Mouse (Mus musculus) ES-E14 (cell line): ENCODE measurements around the gene Tlr12. TPM values are rescaled to one million over a fixed set of nuclear protein-coding genes. Genes with fewer than 3 reads are reported as not detected.

Source experiments
- DNase-seq: peaks from one replicate; pipeline ENCODE4 v3.0.0-alpha.2; 2013; ENCODE audit warnings: low read depth, low spot score
- H3K27ac ChIP-seq: 2 replicates; pipeline ENCODE4 v1.5.1; 2012; ENCODE audit warnings: low read depth, mild to moderate bottlenecking, low read length, moderate library complexity, mixed read lengths; ENCODE audit not compliant: poor library complexity, insufficient read depth, severe bottlenecking
- H3K36me3 ChIP-seq: 2 replicates; pipeline ENCODE4 v1.6.1; 2012; ENCODE audit warnings: mild to moderate bottlenecking, low read length, moderate library complexity, mixed read lengths; ENCODE audit not compliant: control insufficient read depth, poor library complexity, insufficient read depth, severe bottlenecking
- H3K4me1 ChIP-seq, 2 experiments: fragments of 150-350 bp in 1 of 2; sonication (generic) in 1 of 2; 2 replicates each; pipeline ENCODE4 v1.6.1; 2012; ENCODE audit warnings: low read length in 2 of 2, mild to moderate bottlenecking in 1 of 2, mixed read lengths in 1 of 2; ENCODE audit not compliant: control insufficient read depth in 2 of 2, insufficient read depth in 2 of 2, poor library complexity in 1 of 2
- H3K4me3 ChIP-seq, 2 experiments: fragments of 150-350 bp in 1 of 2; sonication (generic) in 1 of 2; 2 replicates each; pipeline ENCODE4 v1.5.1; 2012; ENCODE audit warnings: low read length in 2 of 2, low read depth in 1 of 2, mild to moderate bottlenecking in 1 of 2, mixed read lengths in 1 of 2; ENCODE audit not compliant: insufficient read depth in 1 of 2, poor library complexity in 1 of 2, severe bottlenecking in 1 of 2
- H3K9ac ChIP-seq: 2 replicates; pipeline ENCODE4 v1.6.1; 2012; ENCODE audit warnings: low read depth, mild to moderate bottlenecking, low read length, mixed read lengths; ENCODE audit not compliant: poor library complexity, insufficient read depth, severe bottlenecking
- H3K9me3 ChIP-seq: fragments of 150-350 bp; sonication (generic); 2 replicates; pipeline ENCODE4 v1.6.1; 2012; ENCODE audit warnings: low read depth, mild to moderate bottlenecking, low read length; ENCODE audit not compliant: control insufficient read depth, insufficient read depth
- CHD2 ChIP-seq: IDR thresholded peaks from 2 replicates; pipeline ENCODE4 v1.6.1; 2014; ENCODE audit warnings: mild to moderate bottlenecking, low read depth, low read length, inconsistent platforms
- HCFC1 ChIP-seq: IDR thresholded peaks from 2 replicates; pipeline ENCODE4 v1.6.1; 2012; ENCODE audit warnings: low read length, inconsistent platforms, borderline replicate concordance; ENCODE audit not compliant: insufficient read depth
- MAFK ChIP-seq: IDR thresholded peaks from 2 replicates; pipeline ENCODE4 v1.6.1; 2014; ENCODE audit warnings: mild to moderate bottlenecking, low read depth, low read length, inconsistent platforms; ENCODE audit not compliant: insufficient read depth
- ZC3H11A ChIP-seq: IDR thresholded peaks from 2 replicates; pipeline ENCODE4 v1.6.1; 2012; ENCODE audit warnings: low read depth, mild to moderate bottlenecking, inconsistent platforms, low read length, borderline replicate concordance
- ZNF384 ChIP-seq: IDR thresholded peaks from 2 replicates; pipeline ENCODE4 v1.6.1; 2012; ENCODE audit warnings: low read depth, low read length, inconsistent platforms
- in situ Hi-C, 2 experiments: fragments of 600-800 bp; cut with MboI; formaldehyde crosslinking; loops; one replicate each; pipeline ENCODE4 v1.15.1; 2025; ENCODE audit warnings: low sequenced_read_pairs in 2 of 2, inconsistent platforms in 1 of 2; ENCODE audit not compliant: unreplicated experiment in 2 of 2
- total RNA-seq: library from RNA; depleted of rRNA; stranded (reverse); fragments of 300-350 nt; gene quantifications from 2 replicates; pipeline ENCODE4 v1.2.3, GENCODE M21; 2012

The Tlr12 gene
- total RNA-seq, 1 experiment, result not detected

GRCm38 (mm10) chr4:128651530-128651929, 33.1 kb upstream of the Tlr12 start:
- Histone ChIP-seq H3K4me1 (no peaks in the 10 kb centered on the region), H3K4me3 (no peak overlapping the region), H3K36me3 (no peaks in the 10 kb centered on the region), H3K9me3 (no peaks in the 10 kb centered on the region), H3K9ac (no peak overlapping the region), H3K27ac (no peak overlapping the region)
- in situ Hi-C loops, result no loop called here
- DNase-seq, result no peak
- no peak for TF ChIP-seq ZC3H11A

DNA sequence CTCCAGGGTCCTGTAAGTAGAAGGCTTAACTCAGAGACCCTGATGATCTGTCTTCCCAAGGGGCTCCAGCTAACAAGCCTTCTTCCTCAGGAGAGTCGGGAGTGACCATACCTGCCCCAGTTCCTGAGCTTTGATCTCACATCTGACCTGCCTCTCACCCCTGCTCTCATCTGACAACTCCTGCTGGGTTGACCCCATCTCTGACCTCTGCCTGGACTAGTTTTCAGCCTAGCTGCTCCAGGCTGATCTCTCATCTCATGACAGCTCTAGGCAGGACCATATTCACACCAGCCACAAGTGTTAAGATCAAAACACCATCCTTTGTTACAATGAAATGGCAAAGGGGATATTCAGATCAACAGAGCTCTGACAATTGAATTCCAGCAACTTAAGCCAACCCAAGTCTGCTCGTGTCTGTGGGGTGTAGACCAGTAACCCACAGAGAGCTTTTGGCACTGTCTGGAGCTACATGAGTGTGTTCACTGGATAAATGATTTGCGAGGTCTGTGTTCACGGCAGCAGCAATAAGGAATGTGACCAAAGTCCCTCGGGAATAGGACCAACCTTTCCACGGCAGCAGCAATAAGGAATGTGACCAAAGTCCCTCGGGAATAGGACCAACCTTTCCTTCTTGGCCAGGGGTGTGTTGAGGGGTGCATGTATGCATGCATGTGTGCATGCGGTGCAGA, 30.3 kb upstream of the Tlr12 start:
- no peak overlapping the region for H3K9ac ChIP-seq
- H3K4me3 ChIP-seq, result no peak overlapping the region
- TF ChIP-seq MAFK (no peak), HCFC1 (no peak), ZC3H11A (no peak), CHD2 (no peak), ZNF384 (no peak)
- H3K9me3 ChIP-seq, result no peaks in the 10 kb centered on the region
- H3K27ac ChIP-seq, result no peak overlapping the region
- in situ Hi-C loops, result no loop called here
- DNase-seq, result no peak
- no peaks in the 10 kb centered on the region for H3K4me1 ChIP-seq
- H3K36me3 ChIP-seq, result no peaks in the 10 kb centered on the region

GRCm38 (mm10) chr4:128646762-128647161, 28.3 kb upstream of the Tlr12 start:
- Histone ChIP-seq H3K27ac (no peak overlapping the region), H3K4me3 (no peak overlapping the region), H3K36me3 (no peaks in the 10 kb centered on the region), H3K4me1 (no peaks in the 10 kb centered on the region), H3K9me3 (no peaks in the 10 kb centered on the region), H3K9ac (no peak overlapping the region)
- in situ Hi-C loops, result no loop called here
- TF ChIP-seq HCFC1, result no peak
- TF ChIP-seq MAFK, result no peak
- TF ChIP-seq ZC3H11A, result no peak
- TF ChIP-seq CHD2, result no peak
- TF ChIP-seq ZNF384, result no peak
- DNase-seq, result no peak

GRCm38 (mm10) chr4:128645896-128646295, 27.5 kb upstream of the Tlr12 start:
- Histone ChIP-seq H3K4me3 (no peak overlapping the region), H3K36me3 (no peaks in the 10 kb centered on the region), H3K27ac (no peak overlapping the region), H3K9me3 (no peaks in the 10 kb centered on the region), H3K4me1 (no peaks in the 10 kb centered on the region), H3K9ac (no peak overlapping the region)
- no peak for TF ChIP-seq ZNF384
- no peak for TF ChIP-seq HCFC1
- TF ChIP-seq CHD2, result no peak
- TF ChIP-seq MAFK, result no peak
- no peak for TF ChIP-seq ZC3H11A
- no peak for DNase-seq
- in situ Hi-C loops, result no loop called here
